Mouse (Mus musculus) cerebellum, adult 9-11 months (tissue): ENCODE measurements around the gene Fgf10.

Experiments
- DNase-seq: peaks from one replicate; pipeline ENCODE4 v3.0.0; 2022

Fgf10 gene

GRCm38 (mm10) chr13:118718396-118718795, 48.8 kb downstream of the Fgf10 start:
- DNase-seq, result no peak

GRCm38 (mm10) chr13:118721668-118722067, 52.1 kb downstream of the Fgf10 start:
- no peak for DNase-seq

GRCm38 (mm10) chr13:118731850-118732552, 62.4 kb downstream of the Fgf10 start:
- DNase-seq, result no peak

- DNase-seq, result no peak
Observed at GRCm38 (mm10) chr13:118739854-118740411, 70.3 kb downstream of the Fgf10 start.

- DNase-seq, result no peak
Observed at GRCm38 (mm10) chr13:118742788-118743187, 73.2 kb downstream of the Fgf10 start.

- DNase-seq, result no peak
Observed at GRCm38 (mm10) chr13:118744806-118745205, 75.2 kb downstream of the Fgf10 start.

- DNase-seq, result no peak
Observed at GRCm38 (mm10) chr13:118746427-118746826, 76.8 kb downstream of the Fgf10 start.

GRCm38 (mm10) chr13:118754024-118754423, 84.4 kb downstream of the Fgf10 start:
- no peak for DNase-seq

- DNase-seq, result no peak
Observed at GRCm38 (mm10) chr13:118759021-118759420, 89.4 kb downstream of the Fgf10 start.

GRCm38 (mm10) chr13:118762982-118763381, 93.4 kb downstream of the Fgf10 start:
- no peak for DNase-seq

GRCm38 (mm10) chr13:118772188-118772587, 102.6 kb downstream of the Fgf10 start:
- no peak for DNase-seq

- DNase-seq, result no peak
Observed at GRCm38 (mm10) chr13:118775148-118775547, 105.6 kb downstream of the Fgf10 start.

- DNase-seq, result no peak
Observed at GRCm38 (mm10) chr13:118779161-118779560, 109.6 kb downstream of the Fgf10 start.

- no peak for DNase-seq
Observed at GRCm38 (mm10) chr13:118791753-118792152, 122.2 kb downstream of the Fgf10 start.

- no peak for DNase-seq
Observed at GRCm38 (mm10) chr13:118792198-118792597, 122.6 kb downstream of the Fgf10 start.

GRCm38 (mm10) chr13:118800176-118800575, 130.6 kb downstream of the Fgf10 start:
- no peak for DNase-seq

GRCm38 (mm10) chr13:118806662-118807061, 137.1 kb downstream of the Fgf10 start:
- DNase-seq, result no peak

GRCm38 (mm10) chr13:118819785-118820184, 150.2 kb downstream of the Fgf10 start:
- DNase-seq, result no peak

GRCm38 (mm10) chr13:118823113-118823512, 153.5 kb downstream of the Fgf10 start:
- no peak for DNase-seq

GRCm38 (mm10) chr13:118825102-118825501, 155.5 kb downstream of the Fgf10 start:
- no peak for DNase-seq

- DNase-seq, result no peak
Observed at GRCm38 (mm10) chr13:118828604-118829381, 159.2 kb downstream of the Fgf10 start.

- no peak for DNase-seq
Observed at GRCm38 (mm10) chr13:118834021-118834420, 164.4 kb downstream of the Fgf10 start.

- no peak for DNase-seq
Observed at GRCm38 (mm10) chr13:118835078-118835477, 165.5 kb downstream of the Fgf10 start.
